Mouse (Mus musculus) neural tube, embryonic 14.5 days (tissue): Measurements from ENCODE around the gene Hesx1. TPM values are rescaled to one million over a fixed set of nuclear protein-coding genes. Genes with fewer than 3 reads are reported as not detected.

ENCODE experiments used
- ATAC-seq: fragments of 200-750 bp; cut with Nextera tagmentation; 2 replicates; pipeline ENCODE4 v1.8.0; 2017; ENCODE audit warnings: low read depth, mild to moderate bottlenecking, moderate TSS enrichment, moderate library complexity
- H3K27ac ChIP-seq: fragments of 300-500 bp; sonication (generic); 2 replicates; pipeline ENCODE4 v1.5.1; 2014; ENCODE audit warnings: low read depth, mild to moderate bottlenecking, control low read depth, low read length, moderate library complexity, mixed read lengths
- H3K27me3 ChIP-seq: fragments of 300-500 bp; sonication (generic); 2 replicates; pipeline ENCODE4 v1.6.1; 2014; ENCODE audit warnings: low read length; ENCODE audit not compliant: control insufficient read depth, insufficient read depth
- H3K36me3 ChIP-seq: fragments of 300-500 bp; sonication (generic); 2 replicates; pipeline ENCODE4 v1.6.1; 2014; ENCODE audit warnings: low read length, mixed read lengths; ENCODE audit not compliant: control insufficient read depth, insufficient read depth
- H3K4me1 ChIP-seq: fragments of 300-500 bp; sonication (generic); 2 replicates; pipeline ENCODE4 v1.6.1; 2014; ENCODE audit warnings: low read length; ENCODE audit not compliant: control insufficient read depth, insufficient read depth
- H3K4me2 ChIP-seq: fragments of 300-500 bp; sonication (generic); 2 replicates; pipeline ENCODE4 v1.6.1; 2014; ENCODE audit warnings: mild to moderate bottlenecking, low read depth, low read length, control low read depth
- H3K4me3 ChIP-seq: fragments of 300-500 bp; sonication (generic); 2 replicates; pipeline ENCODE4 v1.5.1; 2014; ENCODE audit warnings: low read depth, low read length, control low read depth, mixed read lengths
- H3K9ac ChIP-seq: fragments of 300-500 bp; sonication (generic); replicated peaks from 2 replicates; pipeline ENCODE4 v1.6.1; 2014; ENCODE audit warnings: low read depth, mild to moderate bottlenecking, control low read depth, low read length, mixed read lengths
- H3K9me3 ChIP-seq: fragments of 300-500 bp; sonication (generic); 2 replicates; pipeline ENCODE4 v1.6.1; 2016; ENCODE audit warnings: low read length; ENCODE audit not compliant: control insufficient read depth
- WGBS: fragments of 180-500 bp; shearing (Covaris S2); extraction: QIAGEN DNeasy Blood & Tissue Kit; methylation state at CpG from one replicate; pipeline ENCODE4 v1.1.7; 2014; 5-methylcytosine and 5-hydroxymethylcytosine counted together
- polyA plus RNA-seq: library from polyadenylated mRNA; unstranded; fragments of >200 nt; fragmentation: Nextera tagmentation; extraction: Ambion mirVana; gene quantifications from 2 replicates; pipeline ENCODE4 v1.2.1, GENCODE M21; 2014

The Hesx1 gene
- polyA plus RNA-seq, 1 experiment from 2014 or later = not detected

GRCm38 (mm10) chr14:27029771-27030173 lies 35.6 kb downstream of the Hesx1 start:
- 3% methylated on average over 15 of the region's 15 CpGs for WGBS
- H3K36me3 ChIP-seq = no peaks in the 10 kb centered on the region
- H3K27ac ChIP-seq = peak overlapping the region; percentile 48
- H3K4me1 ChIP-seq = no peaks in the 10 kb centered on the region
- no peak overlapping the region for H3K4me2 ChIP-seq
- no peaks in the 10 kb centered on the region for H3K27me3 ChIP-seq
- peak; percentile 79 for ATAC-seq
- 0 out of 2 replicates have a peak overlapping the region, but pooled peaks have one; percentile 28 for H3K9ac ChIP-seq
- H3K4me3 ChIP-seq = no peak overlapping the region
- no peaks in the 10 kb centered on the region for H3K9me3 ChIP-seq

DNA sequence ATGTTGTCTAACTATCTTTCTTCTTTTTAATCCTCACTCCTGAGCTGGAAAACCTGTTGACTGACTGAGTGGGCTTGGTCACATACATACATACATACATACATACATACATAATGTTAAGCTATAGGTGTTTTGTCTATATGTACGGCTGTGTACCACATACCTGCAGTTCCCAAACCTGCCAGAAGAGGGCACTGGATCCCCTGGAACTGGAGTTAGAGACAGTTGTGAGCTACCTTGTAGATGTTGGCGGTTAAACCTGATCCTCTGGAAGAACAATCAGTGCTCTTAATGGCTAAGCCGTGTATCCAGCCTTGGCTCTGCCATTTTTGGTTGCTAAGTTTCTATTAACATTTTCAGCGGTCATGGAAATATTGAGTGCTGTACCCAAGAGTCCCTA lies 36.9 kb downstream of the Hesx1 start:
- no peak overlapping the region for H3K27ac ChIP-seq
- H3K4me3 ChIP-seq = no peak overlapping the region
- no peaks in the 10 kb centered on the region for H3K36me3 ChIP-seq
- H3K27me3 ChIP-seq = no peaks in the 10 kb centered on the region
- 14% methylated on average over 4 of the region's 4 CpGs for WGBS
- H3K9ac ChIP-seq = no peak overlapping the region
- H3K4me1 ChIP-seq = no peaks in the 10 kb centered on the region
- no peak for ATAC-seq
- H3K9me3 ChIP-seq = no peaks in the 10 kb centered on the region
- H3K4me2 ChIP-seq = no peak overlapping the region

- Histone ChIP-seq H3K9me3 (no peaks in the 10 kb centered on the region), H3K9ac (no peak overlapping the region), H3K27me3 (peaks cover 3% of the 10 kb centered on the region; the same call in 1 of the 2 replicates), H3K36me3 (no peaks in the 10 kb centered on the region), H3K4me1 (peaks cover 4% of the 10 kb centered on the region; the same call in 1 of the 2 replicates), H3K27ac (no peak overlapping the region), H3K4me3 (no peak overlapping the region), H3K4me2 (no peak overlapping the region)
- 71% methylated on average over 1 of the region's 1 CpGs for WGBS
- no peak for ATAC-seq
Measured at GRCm38 (mm10) chr14:27037513-27037912, 43.3 kb downstream of the Hesx1 start.

- peak within 1 kb of the TSS; percentile 97 for H3K4me3 ChIP-seq
- H3K27me3 ChIP-seq = peaks cover 3% of the 10 kb centered on the region; the same call in 1 of the 2 replicates
- H3K4me1 ChIP-seq = peaks cover 4% of the 10 kb centered on the region
- H3K4me2 ChIP-seq = peak within 1 kb of the TSS; percentile 95
- H3K9me3 ChIP-seq = no peaks in the 10 kb centered on the region
- peak within 1 kb of the TSS; percentile 60 for H3K27ac ChIP-seq
- peak; percentile 93 for ATAC-seq
- under 1% methylated on average over 25 of the region's 29 CpGs for WGBS
- no peaks in the 10 kb centered on the region for H3K36me3 ChIP-seq
- H3K9ac ChIP-seq = peak within 1 kb of the TSS; percentile 73
Measured at GRCm38 (mm10) chr14:27038783-27039182, 44.6 kb downstream of the Hesx1 start, which contains the start of gene Il17rd. Il17rd (plus strand) TSS chr14:27038941.

- ATAC-seq = peak; percentile 43
- Histone ChIP-seq H3K36me3 (no peaks in the 10 kb centered on the region), H3K27me3 (peaks cover 3% of the 10 kb centered on the region; the same call in 1 of the 2 replicates), H3K27ac (peak overlapping the region; percentile 60), H3K9me3 (no peaks in the 10 kb centered on the region), H3K4me3 (peak overlapping the region; percentile 97), H3K9ac (peak overlapping the region; percentile 73), H3K4me1 (peaks cover 7% of the 10 kb centered on the region), H3K4me2 (peak overlapping the region; percentile 95)
- under 1% methylated on average over 59 of the region's 59 CpGs for WGBS
Measured at GRCm38 (mm10) chr14:27039281-27040248, 45.3 kb downstream of the Hesx1 start.

- WGBS = 11% methylated on average over 12 of the region's 12 CpGs
- no peaks in the 10 kb centered on the region for H3K9me3 ChIP-seq
- peaks cover 3% of the 10 kb centered on the region; the same call in 1 of the 2 replicates for H3K27me3 ChIP-seq
- H3K9ac ChIP-seq = no peak overlapping the region
- peak overlapping the region; percentile 95 for H3K4me2 ChIP-seq
- H3K27ac ChIP-seq = no peak overlapping the region
- ATAC-seq = no peak
- peaks cover 13% of the 10 kb centered on the region for H3K4me1 ChIP-seq
- H3K4me3 ChIP-seq = peak overlapping the region; percentile 97; the same call in 1 of the 2 replicates
- H3K36me3 ChIP-seq = no peaks in the 10 kb centered on the region
Measured at GRCm38 (mm10) chr14:27040451-27040850, 46.2 kb downstream of the Hesx1 start.

- peaks cover 13% of the 10 kb centered on the region for H3K4me1 ChIP-seq
- H3K27ac ChIP-seq = no peak overlapping the region
- H3K4me3 ChIP-seq = no peak overlapping the region
- WGBS = 36% methylated on average over 8 of the region's 8 CpGs
- ATAC-seq = no peak
- H3K9me3 ChIP-seq = no peaks in the 10 kb centered on the region
- H3K9ac ChIP-seq = no peak overlapping the region
- no peak overlapping the region for H3K4me2 ChIP-seq
- H3K27me3 ChIP-seq = peaks cover 3% of the 10 kb centered on the region; the same call in 1 of the 2 replicates
- no peaks in the 10 kb centered on the region for H3K36me3 ChIP-seq
Measured at GRCm38 (mm10) chr14:27042280-27042983, 48.2 kb downstream of the Hesx1 start.

- 54% methylated on average over 5 of the region's 5 CpGs for WGBS
- Histone ChIP-seq H3K4me1 (peaks cover 13% of the 10 kb centered on the region), H3K9me3 (no peaks in the 10 kb centered on the region), H3K9ac (no peak overlapping the region), H3K27ac (no peak overlapping the region), H3K4me3 (no peak overlapping the region), H3K36me3 (no peaks in the 10 kb centered on the region), H3K27me3 (peaks cover 3% of the 10 kb centered on the region; the same call in 1 of the 2 replicates), H3K4me2 (no peak overlapping the region)
- no peak for ATAC-seq
Measured at GRCm38 (mm10) chr14:27043416-27043815, 49.2 kb downstream of the Hesx1 start.
